Mouse (Mus musculus) heart, embryonic 16.5 days (tissue): ENCODE data around the gene Slc36a1. TPM values are rescaled to one million over a fixed set of nuclear protein-coding genes. Genes with fewer than 3 reads are reported as not detected.
A peak's percentile ranks its signal among the peaks of the same experiment; 100 is the strongest.

ENCODE experiments used
- ATAC-seq: fragments of 200-750 bp; cut with Nextera tagmentation; replicated peaks from 2 replicates; pipeline ENCODE4 v1.8.0; 2017; ENCODE audit warnings: moderate number of reproducible peaks; ENCODE audit not compliant: insufficient read depth, low FRiP score; ENCODE audit errors: extremely low read depth
- H3K27ac ChIP-seq: fragments of 300-500 bp; sonication (generic); 2 replicates; pipeline ENCODE4 v1.5.1; 2014; ENCODE audit warnings: mild to moderate bottlenecking, low read length, control low read depth, moderate library complexity
- H3K27me3 ChIP-seq: fragments of 300-500 bp; sonication (generic); 2 replicates; pipeline ENCODE4 v1.6.1; 2014; ENCODE audit warnings: low read length, mixed read lengths; ENCODE audit not compliant: control insufficient read depth, insufficient read depth
- H3K36me3 ChIP-seq: fragments of 300-500 bp; sonication (generic); 2 replicates; pipeline ENCODE4 v1.6.1; 2014; ENCODE audit not compliant: control insufficient read depth, insufficient read depth
- H3K4me1 ChIP-seq: fragments of 300-500 bp; sonication (generic); 2 replicates; pipeline ENCODE4 v1.6.1; 2014; ENCODE audit warnings: low read length, mixed read lengths; ENCODE audit not compliant: control insufficient read depth, insufficient read depth
- H3K4me2 ChIP-seq: fragments of 300-500 bp; sonication (generic); 2 replicates; pipeline ENCODE4 v1.6.1; 2014; ENCODE audit warnings: low read depth, mild to moderate bottlenecking, control low read depth, low read length
- H3K4me3 ChIP-seq: fragments of 300-500 bp; sonication (generic); 2 replicates; pipeline ENCODE4 v1.5.1; 2014; ENCODE audit warnings: mild to moderate bottlenecking, control low read depth, low read length
- H3K9ac ChIP-seq: fragments of 300-500 bp; sonication (generic); 2 replicates; pipeline ENCODE4 v1.6.1; 2014; ENCODE audit warnings: low read length, control low read depth
- H3K9me3 ChIP-seq: fragments of 300-500 bp; sonication (generic); replicated peaks from 2 replicates; pipeline ENCODE4 v1.6.1; 2016; ENCODE audit warnings: low read length; ENCODE audit not compliant: control insufficient read depth
- WGBS: fragments of 180-500 bp; shearing (Covaris S2); extraction: QIAGEN DNeasy Blood & Tissue Kit; methylation state at CpG from one replicate; pipeline ENCODE4 v1.1.7; 2014; 5-methylcytosine and 5-hydroxymethylcytosine counted together
- polyA plus RNA-seq: library from polyadenylated mRNA; unstranded; fragments of >200 nt; fragmentation: Nextera tagmentation; extraction: Ambion mirVana; gene quantifications from 2 replicates; pipeline ENCODE4 v1.2.1, GENCODE M21; 2015

The Slc36a1 gene
- polyA plus RNA-seq, 1 experiment from 2014 or later = 2.0 TPM

GRCm38 (mm10) chr11:55170501-55170900, 33.6 kb upstream of the Slc36a1 start:
- H3K4me3 ChIP-seq = no peak overlapping the region
- no peaks in the 10 kb centered on the region for H3K27me3 ChIP-seq
- no peak overlapping the region for H3K9ac ChIP-seq
- no peak overlapping the region for H3K4me2 ChIP-seq
- no peak overlapping the region for H3K27ac ChIP-seq
- H3K36me3 ChIP-seq = no peaks in the 10 kb centered on the region
- no peak for ATAC-seq
- 68% methylated on average over 4 of the region's 4 CpGs for WGBS
- 0 out of 2 replicates have a peak, but pooled peaks cover 2% of the 10 kb centered on the region for H3K9me3 ChIP-seq
- H3K4me1 ChIP-seq = no peaks in the 10 kb centered on the region

GRCm38 (mm10) chr11:55178830-55179229, 25.3 kb upstream of the Slc36a1 start:
- no peaks in the 10 kb centered on the region for H3K27me3 ChIP-seq
- H3K9ac ChIP-seq = no peak overlapping the region
- 69% methylated on average over 4 of the region's 4 CpGs for WGBS
- no peak overlapping the region for H3K4me2 ChIP-seq
- no peaks in the 10 kb centered on the region for H3K9me3 ChIP-seq
- no peaks in the 10 kb centered on the region for H3K4me1 ChIP-seq
- ATAC-seq = no peak
- no peaks in the 10 kb centered on the region for H3K36me3 ChIP-seq
- H3K27ac ChIP-seq = no peak overlapping the region
- H3K4me3 ChIP-seq = no peak overlapping the region

- no peak overlapping the region for H3K27ac ChIP-seq
- no peaks in the 10 kb centered on the region for H3K9me3 ChIP-seq
- ATAC-seq = no peak
- H3K4me2 ChIP-seq = no peak overlapping the region
- no peaks in the 10 kb centered on the region for H3K27me3 ChIP-seq
- H3K4me1 ChIP-seq = no peaks in the 10 kb centered on the region
- WGBS = 82% methylated on average over 3 of the region's 3 CpGs
- no peaks in the 10 kb centered on the region for H3K36me3 ChIP-seq
- no peak overlapping the region for H3K9ac ChIP-seq
- H3K4me3 ChIP-seq = no peak overlapping the region
Observed at GRCm38 (mm10) chr11:55179856-55180255, 24.3 kb upstream of the Slc36a1 start.

GRCm38 (mm10) chr11:55183124-55183523, 21.0 kb upstream of the Slc36a1 start:
- ATAC-seq = no peak
- Histone ChIP-seq H3K9me3 (no peaks in the 10 kb centered on the region), H3K36me3 (no peaks in the 10 kb centered on the region), H3K27me3 (no peaks in the 10 kb centered on the region), H3K4me3 (no peak overlapping the region), H3K4me2 (no peak overlapping the region), H3K9ac (no peak overlapping the region), H3K27ac (no peak overlapping the region), H3K4me1 (peaks cover 10% of the 10 kb centered on the region; the same call in 1 of the 2 replicates)
- 48% methylated on average over 7 of the region's 7 CpGs for WGBS

- H3K27ac ChIP-seq = no peak overlapping the region
- no peak overlapping the region for H3K4me3 ChIP-seq
- H3K36me3 ChIP-seq = no peaks in the 10 kb centered on the region
- H3K4me1 ChIP-seq = peaks cover 10% of the 10 kb centered on the region; the same call in 1 of the 2 replicates
- H3K9ac ChIP-seq = no peak overlapping the region
- ATAC-seq = no peak
- no peaks in the 10 kb centered on the region for H3K27me3 ChIP-seq
- WGBS = 80% methylated on average over 5 of the region's 5 CpGs
- no peak overlapping the region for H3K4me2 ChIP-seq
- no peaks in the 10 kb centered on the region for H3K9me3 ChIP-seq
Observed at GRCm38 (mm10) chr11:55184246-55184645, 19.9 kb upstream of the Slc36a1 start.

GRCm38 (mm10) chr11:55184733-55185291, 19.3 kb upstream of the Slc36a1 start, which contains the start of gene Slc36a2:
Gene Slc36a2 (minus strand): TSS chr11:55185077.
- Histone ChIP-seq H3K36me3 (no peaks in the 10 kb centered on the region), H3K4me3 (no peak within 1 kb of the TSS), H3K27ac (no peak within 1 kb of the TSS), H3K9ac (no peak within 1 kb of the TSS), H3K4me2 (peak within 1 kb of the TSS; percentile 0; the same call in 1 of the 2 replicates), H3K9me3 (no peaks in the 10 kb centered on the region), H3K4me1 (peaks cover 10% of the 10 kb centered on the region; the same call in 1 of the 2 replicates), H3K27me3 (no peaks in the 10 kb centered on the region)
- WGBS = 31% methylated on average over 10 of the region's 10 CpGs
- ATAC-seq = 0 out of 2 replicates have a peak, but pooled peaks have one; percentile 28

- ATAC-seq = peak; percentile 81
- Histone ChIP-seq H3K36me3 (no peaks in the 10 kb centered on the region), H3K27me3 (no peaks in the 10 kb centered on the region), H3K27ac (peak overlapping the region; percentile 71), H3K9ac (no peak overlapping the region), H3K9me3 (no peaks in the 10 kb centered on the region), H3K4me3 (no peak overlapping the region), H3K4me2 (no peak overlapping the region), H3K4me1 (peaks cover 10% of the 10 kb centered on the region; the same call in 1 of the 2 replicates)
- 44% methylated on average over 4 of the region's 4 CpGs for WGBS
Observed at GRCm38 (mm10) chr11:55187292-55187691, 16.9 kb upstream of the Slc36a1 start.

- H3K27ac ChIP-seq = peak overlapping the region; percentile 71
- H3K9ac ChIP-seq = no peak overlapping the region
- H3K4me2 ChIP-seq = no peak overlapping the region
- H3K9me3 ChIP-seq = no peaks in the 10 kb centered on the region
- peaks cover 10% of the 10 kb centered on the region; the same call in 1 of the 2 replicates for H3K4me1 ChIP-seq
- H3K27me3 ChIP-seq = no peaks in the 10 kb centered on the region
- ATAC-seq = 0 out of 2 replicates have a peak, but pooled peaks have one; percentile 38
- no peak overlapping the region for H3K4me3 ChIP-seq
- H3K36me3 ChIP-seq = no peaks in the 10 kb centered on the region
- WGBS = 78% methylated on average over 6 of the region's 6 CpGs
Observed at GRCm38 (mm10) chr11:55187777-55188176, 16.4 kb upstream of the Slc36a1 start.

- no peak for ATAC-seq
- 61% methylated on average over 3 of the region's 3 CpGs for WGBS
Observed at GRCm38 (mm10) chr11:55190216-55190615, 13.9 kb upstream of the Slc36a1 start.

More at GRCm38 (mm10) chr11:55190216-55190615, 13.9 kb upstream of the Slc36a1 start:
- H3K27ac ChIP-seq = no peak overlapping the region
- no peaks in the 10 kb centered on the region for H3K36me3 ChIP-seq
- no peaks in the 10 kb centered on the region for H3K9me3 ChIP-seq
- no peak overlapping the region for H3K9ac ChIP-seq
- no peak overlapping the region for H3K4me2 ChIP-seq
- no peaks in the 10 kb centered on the region for H3K27me3 ChIP-seq
- H3K4me3 ChIP-seq = no peak overlapping the region
- H3K4me1 ChIP-seq = peaks cover 13% of the 10 kb centered on the region; the same call in 1 of the 2 replicates
